ENCODE assay signal across 7 mouse cellular contexts in the genomic region with DNA sequence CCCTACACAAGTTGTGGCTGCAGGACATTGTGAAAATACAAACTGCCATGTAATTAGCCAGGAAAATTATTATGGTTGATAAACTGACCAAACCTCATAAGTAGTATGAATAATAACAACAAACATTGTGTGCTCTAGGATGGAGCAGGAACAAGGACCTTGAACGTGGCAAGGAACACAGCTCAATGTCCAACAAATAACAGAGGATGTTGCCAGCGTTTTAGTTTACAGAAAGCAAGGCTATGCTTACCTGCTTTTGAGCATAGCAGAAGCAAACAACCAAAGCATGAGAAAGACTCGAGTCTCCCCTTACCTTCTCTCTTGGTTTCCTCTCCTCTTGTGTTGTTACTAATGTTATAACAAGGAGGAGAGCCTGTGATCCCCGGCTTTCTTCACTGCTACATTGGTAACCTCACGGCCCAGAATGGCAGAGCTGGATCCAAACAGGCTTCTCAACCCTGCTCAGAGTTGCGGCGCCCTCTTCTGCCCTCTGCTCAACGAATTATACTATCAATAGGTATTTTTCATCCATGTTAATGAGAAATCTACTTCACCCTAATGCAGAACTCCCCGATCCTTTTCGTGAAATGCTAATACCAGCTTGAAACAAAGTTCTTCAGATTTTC. TPM values are rescaled to one million over a fixed set of nuclear protein-coding genes. Genes with fewer than 3 reads are reported as not detected.
DNase-seq lines count a peak whose midpoint lies in the region; ATAC-seq and TF ChIP-seq lines count a peak whose summit lies in the region.

No protein-coding gene starts in this region.

- H3K27me3 ChIP-seq in neural tube, embryonic 11.5 days (ENCODE audit: control insufficient read depth, insufficient read depth, low read length), result no peaks in the 10 kb centered on the region
- H3K27me3 ChIP-seq in cerebellum, adult 2 months (ENCODE audit: control insufficient read depth, insufficient read depth, low read length), result no peaks in the 10 kb centered on the region
- H3K27me3 ChIP-seq in heart, embryonic 13.5 days (replicated peaks), result no peaks in the 10 kb centered on the region
- no peaks in the 10 kb centered on the region for H3K27me3 ChIP-seq in limb, embryonic 15.5 days

- H3K9ac ChIP-seq in neural tube, embryonic 11.5 days (ENCODE audit: low read length), result peak overlapping the region; percentile 32; the same call in 1 of the 2 replicates
- peak overlapping the region; percentile 75 for H3K9ac ChIP-seq in heart, embryonic 13.5 days
- H3K9ac ChIP-seq in limb, embryonic 15.5 days, result 0 out of 2 replicates have a peak overlapping the region, but pooled peaks have one; percentile 3

- no peaks in the 10 kb centered on the region for H3K9me3 ChIP-seq in neural tube, embryonic 11.5 days (ENCODE audit: control insufficient read depth, low read length)
- H3K9me3 ChIP-seq in heart, embryonic 13.5 days, result no peaks in the 10 kb centered on the region
- H3K9me3 ChIP-seq in limb, embryonic 15.5 days, result no peaks in the 10 kb centered on the region

- H3K36me3 ChIP-seq in neural tube, embryonic 11.5 days (ENCODE audit: control insufficient read depth, insufficient read depth, low read length), result no peaks in the 10 kb centered on the region
- no peaks in the 10 kb centered on the region for H3K36me3 ChIP-seq in heart, embryonic 13.5 days
- H3K36me3 ChIP-seq in limb, embryonic 15.5 days, result no peaks in the 10 kb centered on the region

- no peak for TF ChIP-seq POLR2A in cerebellum, adult 2 months (IDR thresholded peaks at IDR 0.05; ENCODE audit: borderline replicate concordance, insufficient read depth, low read length)

- 0 out of 2 replicates have a peak, but pooled peaks have one; percentile 6 for TF ChIP-seq CTCF in cerebellum, adult 2 months (IDR thresholded peaks at IDR 0.05; ENCODE audit: borderline replicate concordance, insufficient read depth, low read depth, low read length)

- 57% methylated on average over 10 of the region's 10 CpGs for WGBS in neural tube, embryonic 11.5 days
- WGBS in cerebellum, adult 2 months, result 23% methylated on average over 10 of the region's 10 CpGs
- WGBS in heart, embryonic 13.5 days, result 36% methylated on average over 10 of the region's 10 CpGs
- 41% methylated on average over 10 of the region's 10 CpGs for WGBS in limb, embryonic 15.5 days

- H3K4me2 ChIP-seq in neural tube, embryonic 11.5 days (ENCODE audit: low read depth), result peak overlapping the region; percentile 46
- peak overlapping the region; percentile 83 for H3K4me2 ChIP-seq in heart, embryonic 13.5 days
- peak overlapping the region; percentile 59 for H3K4me2 ChIP-seq in limb, embryonic 15.5 days

- no peak for ATAC-seq in neural tube, embryonic 11.5 days (ENCODE audit: insufficient read depth, low FRiP score, low TSS enrichment)
- no peak for ATAC-seq in heart, embryonic 13.5 days (ENCODE audit: extremely low read depth, insufficient number of reproducible peaks, low FRiP score, low TSS enrichment)
- ATAC-seq in limb, embryonic 15.5 days (ENCODE audit: insufficient number of reproducible peaks, low FRiP score, low TSS enrichment, low read depth), result no peak

- intact Hi-C loops in left cerebral cortex, postnatal 36 days (cut with DNase I), result no loop called here

- H3K4me1 ChIP-seq in neural tube, embryonic 11.5 days (ENCODE audit: control insufficient read depth, insufficient read depth, low read length), result peaks cover 19% of the 10 kb centered on the region
- no peaks in the 10 kb centered on the region for H3K4me1 ChIP-seq in cerebellum, adult 2 months (ENCODE audit: control insufficient read depth, insufficient read depth, low read length)
- H3K4me1 ChIP-seq in heart, embryonic 13.5 days, result peaks cover 79% of the 10 kb centered on the region
- peaks cover 49% of the 10 kb centered on the region for H3K4me1 ChIP-seq in limb, embryonic 15.5 days

- no peak overlapping the region for H3K27ac ChIP-seq in neural tube, embryonic 11.5 days (ENCODE audit: low read depth, low read length)
- H3K27ac ChIP-seq in cerebellum, adult 2 months (ENCODE audit: insufficient read depth, low read length), result peak overlapping the region; percentile 49; the same call in 1 of the 2 replicates
- peak overlapping the region; percentile 81 for H3K27ac ChIP-seq in heart, embryonic 13.5 days (replicated peaks)
- H3K27ac ChIP-seq in limb, embryonic 15.5 days, result peak overlapping the region; percentile 69

- peak overlapping the region; percentile 88 for H3K4me3 ChIP-seq in neural tube, embryonic 11.5 days (ENCODE audit: low read depth, low read length)
- H3K4me3 ChIP-seq in cerebellum, adult 2 months (replicated peaks; ENCODE audit: insufficient read depth, low read depth, low read length), result peak overlapping the region; percentile 50
- peak overlapping the region; percentile 89 for H3K4me3 ChIP-seq in heart, embryonic 13.5 days
- H3K4me3 ChIP-seq in limb, embryonic 15.5 days, result peak overlapping the region; percentile 97

- DNase-seq in neural tube, embryonic 11.5 days (ENCODE audit: low spot score), result no peak
- DNase-seq in neural tube, embryonic 10.5 days (ENCODE audit: extremely low spot score, low spot score), result no peak
- DNase-seq in cerebellum, adult 2 months, result peak; percentile 35 to 38
- peak; percentile 51 to 61 for DNase-seq in spleen, postnatal 10 days (ENCODE audit: low spot score in 2 of 2)
- no peak for DNase-seq in left cerebral cortex, postnatal 36 days (ENCODE audit: low spot score in 2 of 2)

RNA-seq across cellular contexts. Expression of a gene that starts 0.7 kb away (rescaled TPM):
- polyA plus RNA-seq in neural tube, embryonic 11.5 days (2014; fragmentation: Nextera tagmentation; extraction: Ambion mirVana), result 17.7 and 18.3 TPM in 2 replicates
- 18.9 and 20.5 TPM in 2 replicates for polyA plus RNA-seq in cerebellum, adult 2 months (2012; rRNA removed)
- polyA plus RNA-seq in heart, embryonic 13.5 days (2015; fragmentation: Nextera tagmentation; extraction: Ambion mirVana), result 9.9 and 10.3 TPM in 2 replicates
- 13.3 and 17.4 TPM in 2 replicates for polyA plus RNA-seq in limb, embryonic 15.5 days (2015; fragmentation: Nextera tagmentation; extraction: Ambion mirVana)
- total RNA-seq in left cerebral cortex, postnatal 36 days (2021), result 10 to 100 TPM; 23.4 to 24.3 TPM

RNA-seq across cellular contexts. Expression of a gene that starts 45.1 kb away (rescaled TPM):
- 24.5 and 25.0 TPM in 2 replicates for polyA plus RNA-seq in neural tube, embryonic 11.5 days (2014; fragmentation: Nextera tagmentation; extraction: Ambion mirVana)
- polyA plus RNA-seq in cerebellum, adult 2 months (2012; rRNA removed), result 110 and 130 TPM in 2 replicates
- 35.7 and 38.5 TPM in 2 replicates for polyA plus RNA-seq in heart, embryonic 13.5 days (2015; fragmentation: Nextera tagmentation; extraction: Ambion mirVana)
- polyA plus RNA-seq in limb, embryonic 15.5 days (2015; fragmentation: Nextera tagmentation; extraction: Ambion mirVana), result 105 and 116 TPM in 2 replicates
- 100 to 1,000 TPM in 1 of 2 experiments, 10 to 100 TPM in 1; 98.4 to 129 TPM for total RNA-seq in left cerebral cortex, postnatal 36 days (2021)

Comparison
In these comparisons a context has a peak if more than half of its experiments do, and no peak if none do; other contexts are left out.
1. DNase-seq: peak in cerebellum, adult 2 months (2 of 2) and spleen, postnatal 10 days (2 of 2); none in neural tube, embryonic 11.5 days (single experiment), neural tube, embryonic 10.5 days (single experiment) and left cerebral cortex, postnatal 36 days (0 of 2).
2. H3K9ac ChIP-seq: peak in every context shown above with its lines; median percentile 75 in heart, embryonic 13.5 days; 32 in neural tube, embryonic 11.5 days; 3 in limb, embryonic 15.5 days.
3. Peak in every context shown above with its lines, with median percentiles within 50 percentile points of each other: H3K4me2 ChIP-seq and H3K4me3 ChIP-seq.